Mouse (Mus musculus) CD8-positive naive resting alpha-beta T cell, adult 2 months (primary cell): ENCODE measurements around the gene Cyp20a1.

ENCODE experiments used
- DNase-seq, 2 experiments: peaks; one replicate each; pipeline ENCODE4 v3.0.0; 2022; ENCODE audit warnings: low read depth in 2 of 2, low spot score in 2 of 2

Cyp20a1 gene

DNA sequence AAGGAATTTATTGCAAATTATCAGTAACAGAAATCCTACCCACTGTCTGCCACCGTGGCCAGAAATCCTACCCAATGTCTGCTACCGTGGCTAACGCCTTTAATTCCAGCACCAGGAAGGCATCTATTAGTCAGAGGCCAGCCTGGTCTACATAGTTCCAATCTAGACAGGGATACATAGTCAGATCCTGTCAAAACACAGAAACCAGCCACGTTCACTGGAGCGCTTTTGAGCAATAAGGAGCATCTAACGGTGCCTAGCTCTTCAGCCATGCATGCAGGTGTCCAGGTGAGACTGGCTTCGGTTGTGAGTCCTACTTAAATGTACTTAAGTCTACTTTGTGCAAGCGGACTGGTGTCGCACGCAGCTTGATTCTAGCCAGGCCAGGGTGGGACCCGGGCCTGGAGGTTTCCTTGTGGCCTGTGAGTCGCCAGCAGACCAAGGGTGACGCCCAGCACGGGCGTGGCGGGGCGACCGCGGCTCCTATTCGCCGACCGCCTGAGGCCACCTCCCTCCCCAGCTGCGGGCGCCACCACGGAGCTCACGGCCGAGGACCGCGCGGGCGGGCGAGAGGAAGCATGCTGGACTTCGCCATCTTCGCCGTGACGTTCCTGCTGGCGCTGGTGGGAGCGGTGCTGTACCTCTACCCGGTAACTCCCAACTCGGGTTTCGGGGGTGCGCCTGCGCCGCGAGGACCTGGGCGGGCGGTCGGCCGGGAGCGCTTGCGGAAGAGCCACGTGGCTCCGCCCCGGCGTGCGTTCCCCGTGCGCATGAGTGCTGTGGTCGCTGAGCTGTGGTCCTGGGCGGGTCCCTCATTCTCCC is at the start of gene Cyp20a1:
Gene Cyp20a1, plus strand, starts transcription at position 516 of the 822 bp plus-strand sequence.
- DNase-seq = peak; percentile 78 to 83

DNA sequence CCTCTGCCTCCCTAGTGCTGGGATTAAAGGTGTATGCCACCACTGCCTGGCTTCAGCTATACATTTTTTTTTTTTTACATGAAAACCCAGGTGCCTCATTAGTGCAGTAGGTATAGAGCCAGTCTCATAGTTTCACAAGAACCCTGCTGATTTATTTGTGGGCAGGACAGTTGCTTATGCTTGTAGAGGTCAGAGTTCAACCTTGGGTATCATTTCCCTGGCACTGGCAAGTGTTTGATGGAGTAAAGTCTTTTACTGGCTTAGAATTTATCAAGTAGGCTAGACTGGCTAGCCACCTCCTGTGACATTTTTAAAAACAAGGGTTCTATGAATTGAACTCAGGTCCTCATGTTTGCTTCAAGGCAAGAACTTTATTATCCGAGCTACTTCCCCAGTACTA is 49.2 kb upstream of the Cyp20a1 start:
- DNase-seq = no peak

DNA sequence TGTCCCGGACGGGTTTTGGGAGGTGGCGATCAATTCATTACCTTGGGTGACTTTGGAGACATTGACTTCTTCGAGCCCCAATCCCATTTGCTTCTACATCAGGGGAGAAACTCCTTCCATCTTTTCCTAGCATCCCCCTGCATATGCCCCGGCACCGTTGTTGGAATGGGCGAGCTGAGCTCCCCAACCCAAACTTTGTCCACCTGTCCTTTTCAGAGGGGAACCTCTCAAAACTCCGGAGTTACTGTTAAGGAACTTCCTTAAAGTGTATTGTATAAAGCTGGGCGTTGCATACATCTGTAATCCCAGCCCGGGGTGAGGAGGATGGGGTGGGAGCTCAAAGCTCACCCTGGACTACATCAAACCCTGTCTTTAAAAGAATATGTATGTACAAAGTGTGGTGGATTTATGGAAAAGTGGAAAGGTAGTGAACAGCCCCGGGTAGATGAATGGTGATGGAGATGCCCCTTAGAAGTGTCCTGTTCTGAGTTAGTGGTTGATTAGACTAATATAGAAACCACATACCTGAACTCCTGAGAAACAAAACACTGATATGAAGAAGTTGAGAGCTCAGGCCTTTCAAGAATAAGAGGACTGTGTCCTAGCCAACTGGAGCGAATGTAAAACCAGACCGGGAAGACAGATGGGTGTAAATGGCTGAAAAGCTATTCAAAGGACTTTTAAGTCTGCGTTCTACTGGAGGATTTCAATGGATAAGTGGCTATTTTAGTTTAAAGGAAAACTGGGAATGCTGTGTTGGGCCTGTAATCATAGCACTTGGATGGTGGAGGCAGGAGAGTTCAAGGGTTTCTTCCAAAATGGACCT is 720 bp downstream of the Cyp20a1 start:
- no peak for DNase-seq

DNA sequence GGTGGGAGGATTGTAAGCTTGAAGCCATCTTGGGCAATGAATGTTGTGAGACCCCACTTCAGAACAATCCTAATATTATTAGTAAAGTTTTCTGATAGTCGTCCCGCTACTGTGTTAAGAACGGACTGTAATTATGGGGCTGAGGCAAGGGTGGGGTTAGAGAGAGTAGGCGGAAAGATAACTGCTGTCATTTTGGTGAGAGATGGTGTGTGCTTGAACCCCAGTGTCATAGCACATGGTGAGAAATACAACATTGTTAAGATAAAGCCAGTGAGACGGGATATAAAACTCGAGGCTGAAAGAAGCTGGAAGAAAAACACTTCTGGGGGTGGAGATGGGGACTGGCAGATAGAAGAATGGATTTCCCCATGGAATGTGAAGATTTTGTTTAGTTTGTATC is 1.5 kb downstream of the Cyp20a1 start:
- DNase-seq = no peak

DNA sequence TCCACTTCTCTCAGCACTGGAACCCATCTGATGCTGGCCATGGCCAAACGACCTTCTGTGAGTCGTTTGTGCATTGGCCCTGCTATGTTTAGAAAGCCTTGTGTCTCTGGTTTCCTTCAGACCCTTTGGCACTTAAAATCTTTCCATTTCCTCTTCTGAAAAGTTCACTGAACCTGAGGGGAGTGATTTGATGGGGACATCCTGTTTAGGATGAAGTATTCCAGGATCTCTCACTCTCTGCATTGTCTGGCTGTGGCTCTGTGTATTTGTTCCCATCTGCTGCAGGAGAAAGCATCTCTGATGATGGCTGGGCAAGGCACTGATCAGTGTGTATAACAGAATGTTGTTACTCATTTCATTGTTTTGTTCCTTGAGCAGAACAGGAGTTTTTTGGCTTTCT is 2.6 kb downstream of the Cyp20a1 start:
- DNase-seq = no peak

DNA sequence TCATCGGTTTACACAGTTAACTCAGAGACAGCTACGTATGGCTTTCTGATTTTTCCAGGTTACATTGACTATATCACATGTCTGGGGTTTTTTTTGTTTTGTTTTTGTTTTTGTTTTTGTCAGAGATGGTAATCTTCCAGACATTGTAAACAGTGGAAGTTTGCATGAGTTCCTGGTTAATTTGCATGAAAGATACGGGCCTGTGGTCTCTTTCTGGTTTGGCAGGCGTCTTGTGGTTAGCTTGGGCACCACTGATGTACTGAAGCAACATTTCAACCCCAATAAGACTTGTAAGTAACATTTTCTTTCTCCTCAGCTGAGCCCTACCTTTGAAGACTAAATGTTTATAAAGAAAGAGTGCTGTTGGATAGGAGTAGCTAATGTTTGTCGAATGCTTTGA is 9.7 kb downstream of the Cyp20a1 start:
- no peak for DNase-seq

DNA sequence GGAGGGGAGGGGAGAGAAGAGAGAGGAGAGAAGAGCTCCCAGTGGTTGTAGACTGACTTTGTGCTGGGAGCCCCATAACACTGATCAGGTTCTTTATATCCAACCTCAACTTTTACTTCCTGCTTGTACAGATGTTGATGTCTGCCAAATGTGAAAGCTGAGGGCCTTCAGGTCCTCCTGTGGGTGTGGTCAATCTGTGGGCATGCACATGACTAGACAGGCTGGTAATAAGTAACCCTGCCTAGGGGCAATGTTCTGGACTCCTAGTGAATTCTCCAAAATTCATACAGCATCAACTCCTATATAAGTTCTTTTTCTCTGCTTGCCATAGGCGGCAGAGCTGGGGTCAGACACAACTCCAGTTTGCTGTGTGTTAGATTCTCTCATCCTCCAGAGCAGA is 18.5 kb downstream of the Cyp20a1 start:
- DNase-seq = no peak

DNA sequence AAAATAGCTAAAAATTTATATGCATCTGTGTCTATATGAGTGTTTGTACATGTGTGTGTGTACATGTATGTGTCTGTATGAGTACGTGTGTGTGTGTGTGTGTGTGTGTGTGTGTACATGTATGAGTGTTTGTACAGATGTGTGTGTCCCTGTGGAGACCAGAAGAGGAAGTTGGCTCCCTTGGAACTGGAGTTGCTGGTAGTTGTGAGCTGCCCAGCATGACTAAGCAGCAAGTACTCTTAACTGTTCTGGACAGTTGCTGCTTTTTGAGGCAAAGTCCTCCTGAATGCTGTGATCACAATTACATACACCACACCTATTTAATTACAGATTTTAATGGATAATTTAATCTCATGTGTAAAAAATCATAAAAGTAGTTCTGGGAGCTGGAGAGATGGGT is 33.4 kb downstream of the Cyp20a1 start:
- DNase-seq = no peak

DNA sequence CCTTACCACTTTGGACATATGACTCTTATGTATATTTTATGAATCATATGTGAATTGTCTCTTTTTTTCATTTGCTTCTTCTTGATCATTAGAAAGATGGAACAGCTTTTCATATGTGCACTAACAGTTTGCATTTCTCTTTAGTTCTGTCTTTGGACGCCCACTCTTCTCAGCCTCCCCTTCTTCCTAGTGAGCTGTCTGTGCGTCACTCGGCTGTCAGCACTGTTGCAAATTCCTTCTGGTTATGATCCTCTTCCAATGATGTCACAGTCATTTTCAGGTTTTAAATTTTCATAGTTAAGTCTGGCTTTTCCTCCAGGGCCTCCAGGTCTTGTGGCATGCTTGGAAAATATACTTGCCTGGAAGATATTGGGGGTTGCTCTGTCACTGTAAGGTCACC is 38.8 kb downstream of the Cyp20a1 start:
- DNase-seq = no peak

DNA sequence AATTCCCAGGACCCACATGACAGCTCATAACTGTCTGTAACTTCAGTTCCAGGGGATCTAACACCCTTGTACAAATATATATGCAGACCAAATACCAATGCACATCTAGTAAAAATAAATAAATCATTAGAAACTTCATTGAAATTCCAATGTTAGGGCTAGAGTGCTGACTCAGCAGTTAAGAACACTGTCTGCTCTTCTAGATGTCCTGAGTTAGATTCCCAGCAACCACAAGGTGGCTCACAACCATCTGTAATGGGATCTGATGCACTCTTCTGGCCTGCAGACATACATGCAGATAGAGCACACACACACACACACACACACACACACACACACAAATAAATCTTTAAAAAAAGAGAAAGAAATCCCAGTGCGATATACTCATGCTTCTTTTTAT is 61.7 kb downstream of the Cyp20a1 start:
- no peak for DNase-seq

DNA sequence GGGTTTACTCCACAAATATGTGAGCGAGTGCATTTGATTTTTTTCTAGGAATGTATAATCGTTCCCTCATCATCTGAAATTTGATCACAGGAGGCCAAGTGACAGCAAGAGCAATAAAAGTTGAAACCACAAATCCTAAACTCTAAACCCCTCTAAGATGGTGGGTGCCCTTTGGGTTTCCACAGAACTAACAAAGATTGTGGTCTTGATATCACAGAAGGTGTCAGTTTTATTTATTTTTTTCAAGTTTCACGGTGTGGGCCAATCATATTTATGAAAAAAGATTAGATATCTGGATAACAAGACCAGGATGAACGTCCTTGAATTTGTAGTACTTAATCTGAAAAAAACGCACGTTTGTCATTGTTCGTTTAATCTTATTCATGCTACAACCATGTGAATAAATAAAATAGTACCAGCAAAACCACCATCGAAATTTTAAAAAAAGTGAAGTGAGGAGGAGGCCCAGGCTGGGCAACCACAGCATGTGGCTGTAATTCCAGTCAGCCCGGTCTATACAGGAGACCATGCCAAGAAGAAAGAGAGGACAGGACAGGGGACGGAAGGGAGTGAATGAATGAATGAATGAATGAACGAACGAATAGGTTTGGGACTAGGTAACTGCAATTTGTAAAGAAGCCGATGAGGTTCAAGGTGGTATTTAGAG is 65.5 kb downstream of the Cyp20a1 start:
- DNase-seq = no peak

DNA sequence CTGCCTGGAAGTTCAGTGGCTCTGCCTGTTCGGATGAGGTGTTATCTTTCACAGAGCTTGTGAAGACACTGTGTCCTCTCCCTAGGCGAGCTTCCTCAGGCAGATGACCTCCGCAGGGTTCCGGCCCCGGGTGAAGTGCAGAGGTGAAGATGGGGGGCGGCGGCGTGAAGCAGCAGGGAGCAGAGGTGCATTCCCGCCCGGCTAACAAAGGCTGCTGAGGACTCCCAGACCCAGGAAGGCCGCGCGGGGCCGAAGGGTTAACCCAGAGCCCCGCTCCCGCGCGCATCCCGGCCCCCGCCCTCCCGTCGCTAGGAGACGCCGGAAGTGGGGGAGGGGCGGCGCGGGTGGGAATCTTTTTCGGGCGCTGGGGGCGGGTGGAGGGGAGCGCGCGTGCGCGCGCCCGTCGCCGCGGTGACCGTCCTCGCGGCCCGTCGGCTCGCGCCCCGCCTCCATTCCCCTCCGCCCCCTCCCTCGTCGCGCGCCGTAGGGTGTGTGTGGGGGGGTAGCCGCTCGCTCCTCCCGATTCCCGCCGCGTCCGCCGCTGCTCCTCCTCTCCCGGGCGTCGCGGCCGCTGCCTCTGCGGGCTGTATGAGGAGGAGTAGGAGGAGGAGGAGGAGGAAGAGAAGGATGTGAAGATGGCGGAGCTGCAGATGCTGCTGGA is 66.2 kb downstream of the Cyp20a1 start, which contains the start of gene Abi2:
Gene Abi2, plus strand, starts transcription at position 452 of the 661 bp plus-strand sequence.
- DNase-seq = peak; percentile 29 to 59

DNA sequence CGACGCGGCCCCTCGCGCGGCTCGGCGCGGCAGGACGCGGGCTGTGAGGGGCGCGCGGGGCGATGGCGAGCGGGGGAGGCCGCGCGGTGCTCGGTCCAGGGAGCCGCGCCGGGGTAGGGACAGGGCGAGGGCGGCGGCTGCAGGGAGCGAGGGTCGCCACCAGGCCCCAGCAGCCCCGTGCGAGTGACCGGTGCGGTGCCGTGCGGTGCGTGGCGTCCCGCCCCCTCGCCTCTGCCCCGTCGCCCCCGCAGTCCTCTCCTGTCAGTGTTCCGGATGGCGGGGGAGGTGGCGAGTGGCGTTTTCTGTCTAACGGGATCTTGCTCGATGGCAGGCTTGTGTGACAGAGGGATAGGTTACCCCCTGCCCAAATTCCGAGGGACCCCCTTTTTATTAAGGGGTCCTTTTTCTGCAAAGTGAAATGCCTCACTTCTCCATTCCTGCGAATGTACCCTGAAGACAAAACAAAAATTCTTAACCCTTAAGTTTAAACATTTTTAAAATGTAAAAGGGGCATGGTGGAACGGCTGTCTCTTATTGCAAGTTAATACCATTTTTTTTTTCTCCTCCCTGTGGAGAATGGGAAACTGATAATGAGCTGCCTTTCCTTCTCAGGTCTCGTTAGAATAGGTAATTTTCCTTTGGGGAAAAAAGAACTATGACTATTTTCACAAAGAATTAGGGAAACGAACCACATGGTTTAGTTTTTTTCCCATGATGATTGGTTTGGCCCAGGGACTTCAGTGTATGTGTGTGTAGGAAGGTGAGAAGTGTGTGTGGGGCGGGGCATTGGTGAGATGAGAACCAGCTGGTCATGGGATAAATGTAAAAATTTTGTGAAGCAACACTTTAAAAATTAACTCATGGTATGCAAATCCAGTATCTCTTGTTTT is 67.0 kb downstream of the Cyp20a1 start:
- DNase-seq = peak in 1 of 2 experiments; percentile 15

DNA sequence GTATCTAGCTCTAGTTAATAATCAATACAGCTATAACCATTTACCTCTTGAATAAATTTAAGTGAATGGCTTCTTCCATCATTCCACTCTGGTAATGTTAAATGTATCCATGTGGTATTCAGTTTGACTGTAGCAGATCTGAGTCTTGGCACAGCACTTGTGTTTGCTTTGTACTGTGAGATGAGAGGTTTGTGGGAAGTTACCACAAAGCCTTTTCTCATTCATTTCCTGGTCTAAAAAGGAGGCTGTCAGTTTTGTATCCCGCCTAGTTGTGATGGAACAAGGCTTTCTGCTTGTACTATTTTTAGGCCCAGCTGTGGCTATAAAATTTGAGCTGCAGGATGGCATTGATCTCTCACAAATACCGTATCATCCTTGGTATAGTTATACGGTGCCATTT is 73.6 kb downstream of the Cyp20a1 start:
- DNase-seq = peak; percentile 18 to 54

DNA sequence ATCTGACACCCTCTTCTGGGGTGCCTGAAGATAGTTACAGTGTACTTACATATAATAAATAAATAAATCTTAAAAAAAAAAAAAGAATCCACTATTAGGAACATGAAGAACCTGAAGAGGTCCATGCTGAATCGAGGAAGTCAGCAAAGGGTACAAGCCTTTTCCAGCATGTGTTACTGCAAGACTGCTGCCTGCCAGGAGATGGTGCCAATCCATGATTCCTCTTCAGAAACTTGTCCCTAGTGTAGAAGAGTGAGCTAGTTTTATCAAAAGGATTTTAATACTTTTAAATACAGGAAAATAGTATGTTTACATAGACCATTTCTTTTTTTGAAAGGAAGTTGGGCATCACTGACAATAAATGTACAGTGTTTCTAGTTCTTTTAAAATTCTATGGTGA is 80.8 kb downstream of the Cyp20a1 start:
- no peak for DNase-seq

DNA sequence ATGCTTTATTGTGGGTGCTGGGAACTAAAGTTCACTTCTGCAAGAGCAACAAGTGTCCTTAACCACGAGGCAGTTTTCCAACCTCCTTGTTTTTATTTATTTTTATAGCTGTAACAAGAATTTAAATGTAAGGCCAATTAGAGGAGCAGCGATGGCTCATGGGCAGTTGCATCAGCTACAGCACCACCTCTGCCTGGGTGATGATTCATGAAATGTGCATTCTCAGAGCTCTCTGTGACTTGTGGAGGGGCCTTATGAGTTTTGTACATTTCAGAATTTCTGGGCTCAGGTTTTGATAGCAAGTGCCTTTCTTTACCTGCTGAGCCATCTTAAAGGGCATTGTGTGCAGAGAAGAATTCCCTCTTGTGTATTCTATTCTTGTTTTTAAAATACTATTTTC is 85.2 kb downstream of the Cyp20a1 start:
- DNase-seq = no peak

DNA sequence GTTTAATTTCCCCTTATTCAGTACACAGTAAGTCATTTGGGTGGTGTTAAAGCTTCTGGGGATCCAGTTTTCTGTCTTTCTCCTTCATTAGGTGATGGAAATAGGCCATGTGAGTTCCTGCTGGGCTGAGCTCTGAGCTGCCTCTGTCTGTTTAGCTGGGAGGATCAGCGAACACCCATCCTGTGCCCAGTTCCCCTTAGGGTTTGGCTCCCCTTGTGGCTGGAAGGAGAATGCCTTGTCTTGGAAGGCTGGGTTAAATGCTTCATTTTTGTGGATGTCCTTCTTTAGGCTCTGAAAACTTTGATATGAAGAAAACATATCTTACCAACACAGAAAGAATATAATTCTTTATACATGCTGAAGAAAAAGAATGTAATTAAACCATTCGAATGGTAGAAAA is 85.8 kb downstream of the Cyp20a1 start:
- DNase-seq = peak; percentile 40 to 41

DNA sequence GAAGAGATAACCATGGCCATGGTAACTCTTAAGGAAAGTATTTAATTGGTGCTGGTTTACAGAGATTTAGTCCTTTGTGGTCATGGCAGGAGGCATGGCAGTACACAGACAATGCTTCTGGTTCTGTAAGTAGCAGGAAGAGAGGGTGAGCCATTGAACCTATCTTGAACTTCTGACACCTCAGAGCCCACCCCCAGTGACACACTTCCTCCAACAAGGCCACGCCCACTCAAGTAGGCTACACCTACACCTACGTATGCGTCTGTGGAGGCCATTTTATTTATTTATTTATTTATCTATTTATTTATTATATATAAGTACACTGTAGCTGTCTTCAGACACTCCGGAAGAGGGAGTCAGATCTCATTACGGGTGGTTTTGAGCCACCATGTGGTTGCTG is 88.4 kb downstream of the Cyp20a1 start:
- no peak for DNase-seq

DNA sequence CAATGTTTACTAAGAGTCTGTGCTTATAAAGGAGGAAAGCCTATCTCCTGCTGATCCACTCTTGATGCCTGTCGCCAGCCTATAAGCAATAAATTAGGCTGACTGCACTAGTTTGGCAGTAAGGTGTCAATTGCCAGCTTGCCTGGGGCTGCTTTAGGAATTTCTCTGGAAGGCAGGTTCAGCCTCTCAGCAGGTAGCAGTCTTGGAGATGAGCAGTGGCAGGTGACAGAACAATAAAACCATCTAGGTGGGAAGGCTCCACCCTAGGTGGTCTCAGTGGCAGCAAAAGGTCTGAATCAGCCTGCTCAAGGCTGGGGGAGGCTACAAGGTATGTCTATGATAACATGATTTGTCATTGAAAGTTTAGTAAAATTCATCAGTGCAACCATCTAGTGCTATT is 89.4 kb downstream of the Cyp20a1 start:
- DNase-seq = no peak
